Mouse (Mus musculus): ENCODE data around the gene Vps37c.

DNA sequence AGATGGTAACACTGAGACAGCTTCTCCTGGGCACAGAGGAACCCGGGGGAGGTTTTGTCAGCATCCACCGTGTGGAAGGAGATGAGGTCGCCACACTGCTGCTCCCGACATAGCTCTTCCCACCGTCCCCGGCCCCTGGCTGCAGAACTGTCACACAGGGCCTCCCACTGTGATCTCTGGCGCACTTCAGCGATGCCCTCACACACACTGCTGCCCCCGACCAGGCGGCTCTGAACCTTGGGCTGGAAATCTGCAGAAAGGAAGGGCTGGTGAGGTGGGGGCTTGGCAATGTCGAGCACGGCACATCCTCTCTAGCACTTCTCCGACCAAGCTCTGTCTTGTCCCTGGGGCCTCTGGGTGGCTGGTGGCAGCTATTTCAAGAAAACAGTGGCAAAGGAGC, 34.5 kb downstream of the Vps37c start:
- TF ChIP-seq CTCF (IDR thresholded peaks at IDR 0.05; ENCODE audit: low read depth), result no peak
- no peak for TF ChIP-seq EP300 (IDR thresholded peaks at IDR 0.05; ENCODE audit: low read depth)
